Mouse (Mus musculus) midbrain, postnatal 0 days (tissue): ENCODE data around the gene Oscar. TPM values are rescaled to one million over a fixed set of nuclear protein-coding genes. Genes with fewer than 3 reads are reported as not detected.
A peak's percentile ranks its signal among the peaks of the same experiment; 100 is the strongest.

Experiments
- ATAC-seq: fragments of 200-750 bp; cut with Nextera tagmentation; 2 replicates; pipeline ENCODE4 v1.8.0; 2017; ENCODE audit warnings: moderate number of reproducible peaks, mild to moderate bottlenecking, moderate TSS enrichment, moderate library complexity; ENCODE audit not compliant: low FRiP score
- DNase-seq: peaks from one replicate; pipeline ENCODE4 v3.0.0-alpha.2; 2015; ENCODE audit warnings: low spot score
- H3K27ac ChIP-seq: fragments of 300-500 bp; sonication (generic); 2 replicates; pipeline ENCODE4 v1.5.1; 2014; ENCODE audit warnings: low read depth, mild to moderate bottlenecking, low read length, mixed read lengths
- H3K27me3 ChIP-seq: fragments of 300-500 bp; sonication (generic); 2 replicates; pipeline ENCODE4 v1.6.1; 2014; ENCODE audit warnings: low read length, control low read depth, mixed read lengths; ENCODE audit not compliant: insufficient read depth
- H3K36me3 ChIP-seq: fragments of 300-500 bp; sonication (generic); 2 replicates; pipeline ENCODE4 v1.6.1; 2014; ENCODE audit warnings: low read length, control low read depth, mixed read lengths; ENCODE audit not compliant: insufficient read depth
- H3K4me1 ChIP-seq: fragments of 300-500 bp; sonication (generic); 2 replicates; pipeline ENCODE4 v1.6.1; 2014; ENCODE audit warnings: mild to moderate bottlenecking, control low read depth, antibody characterized with exemption, low read length, mixed read lengths; ENCODE audit not compliant: insufficient read depth
- H3K4me2 ChIP-seq: fragments of 300-500 bp; sonication (generic); 2 replicates; pipeline ENCODE4 v1.6.1; 2014; ENCODE audit warnings: low read depth, mild to moderate bottlenecking, low read length, mixed read lengths; ENCODE audit not compliant: poor library complexity, severe bottlenecking
- H3K4me3 ChIP-seq: fragments of 300-500 bp; sonication (generic); 2 replicates; pipeline ENCODE4 v1.5.1; 2014; ENCODE audit warnings: low read depth, mild to moderate bottlenecking, low read length, moderate library complexity
- H3K9ac ChIP-seq: fragments of 300-500 bp; sonication (generic); replicated peaks from 2 replicates; pipeline ENCODE4 v1.6.1; 2014; ENCODE audit warnings: mild to moderate bottlenecking, low read length, moderate library complexity, mixed read lengths; ENCODE audit not compliant: poor library complexity, severe bottlenecking
- H3K9me3 ChIP-seq: fragments of 300-500 bp; sonication (generic); 2 replicates; pipeline ENCODE4 v1.6.1; 2016; ENCODE audit warnings: low read length, control low read depth
- CTCF ChIP-seq: IDR thresholded peaks from 2 replicates; pipeline ENCODE4 v1.5.1; 2016; ENCODE audit warnings: antibody characterized with exemption, mild to moderate bottlenecking
- WGBS: fragments of 180-500 bp; shearing (Covaris S2); extraction: QIAGEN DNeasy Blood & Tissue Kit; methylation state at CpG from one replicate; pipeline ENCODE4 v1.1.7; 2014; 5-methylcytosine and 5-hydroxymethylcytosine counted together
- polyA plus RNA-seq: library from polyadenylated mRNA; unstranded; fragments of >200 nt; fragmentation: Nextera tagmentation; extraction: Ambion mirVana; gene quantifications from 2 replicates; pipeline ENCODE4 v1.2.1, GENCODE M21; 2015
- total RNA-seq: library from RNA; depleted of rRNA; stranded (reverse); fragments of >200 nt; gene quantifications from 2 replicates; pipeline ENCODE4 v1.2.3, GENCODE M21; 2014; rRNA removed

Gene Oscar
- 0.55 and 1.3 TPM in 2 replicates for total RNA-seq
- polyA plus RNA-seq: 0.63 and 0.77 TPM in 2 replicates

DNA sequence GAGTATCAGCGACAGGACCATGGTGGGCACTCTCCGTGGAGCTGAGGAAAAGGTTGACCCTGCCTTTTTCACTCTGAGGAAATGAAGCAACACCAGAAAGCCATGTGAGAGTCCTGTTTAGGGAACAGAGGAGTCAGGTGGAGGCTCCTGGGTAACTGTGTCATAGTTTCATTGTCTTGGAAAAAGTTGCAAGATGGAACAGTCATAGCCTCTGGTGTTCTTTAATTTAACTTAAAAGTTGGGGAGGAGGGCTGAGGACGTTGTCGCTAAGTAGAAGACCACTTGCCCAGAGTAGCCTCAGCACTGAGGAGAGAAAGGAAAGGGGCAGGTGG, at the start of gene Oscar:
TSS of gene Oscar (minus strand) at position 101 of the 332 bp plus-strand sequence.
- WGBS: 84% methylated on average over 4 of the region's 4 CpGs
- H3K27ac ChIP-seq: peak within 1 kb of the TSS; percentile 47; the same call in 1 of the 2 replicates

GRCm38 (mm10) chr7:3665215-3666114, 49.5 kb upstream of the Oscar start, which contains the start of gene Leng1:
TSS of gene Leng1 (minus strand) at chr7:3665840.
- Histone ChIP-seq H3K4me1 (peaks cover 5% of the 10 kb centered on the region; the same call in 1 of the 2 replicates), H3K36me3 (peaks cover 16% of the 10 kb centered on the region), H3K27me3 (no peaks in the 10 kb centered on the region), H3K4me3 (peak within 1 kb of the TSS; percentile 64), H3K4me2 (peak within 1 kb of the TSS; percentile 82), H3K9ac (peak within 1 kb of the TSS; percentile 70), H3K27ac (peak within 1 kb of the TSS; percentile 72), H3K9me3 (no peaks in the 10 kb centered on the region)
- peak; percentile 99 for DNase-seq
- peak; percentile 98 for ATAC-seq
- TF ChIP-seq CTCF: no peak
- WGBS: 4% methylated on average over 45 of the region's 45 CpGs

More for the DNA sequence above, at the start of gene Oscar:
- no peak within 1 kb of the TSS for H3K9ac ChIP-seq
- no peak for TF ChIP-seq CTCF
- ATAC-seq: no peak
- H3K9me3 ChIP-seq: no peaks in the 10 kb centered on the region
- no peaks in the 10 kb centered on the region for H3K27me3 ChIP-seq
- H3K4me3 ChIP-seq: peak within 1 kb of the TSS; percentile 66
- H3K4me1 ChIP-seq: peaks cover 5% of the 10 kb centered on the region; the same call in 1 of the 2 replicates
- DNase-seq: no peak
- peaks cover 11% of the 10 kb centered on the region for H3K36me3 ChIP-seq
- peak within 1 kb of the TSS; percentile 71 for H3K4me2 ChIP-seq

- Histone ChIP-seq H3K36me3 (peaks cover 24% of the 10 kb centered on the region), H3K9ac (peak overlapping the region; percentile 70), H3K27me3 (no peaks in the 10 kb centered on the region), H3K27ac (peak overlapping the region; percentile 72), H3K4me3 (peak overlapping the region; percentile 64), H3K9me3 (no peaks in the 10 kb centered on the region), H3K4me1 (peaks cover 5% of the 10 kb centered on the region; the same call in 1 of the 2 replicates), H3K4me2 (peak overlapping the region; percentile 82)
- TF ChIP-seq CTCF: no peak
- ATAC-seq (peak; percentile 15; the same call in 1 of the 2 replicates), DNase-seq (peak; percentile 10)
- WGBS: 31% methylated on average over 15 of the region's 15 CpGs
Measured at GRCm38 (mm10) chr7:3664524-3665214, 48.7 kb upstream of the Oscar start.

GRCm38 (mm10) chr7:3658578-3658977, 42.6 kb upstream of the Oscar start:
- 95% methylated on average over 14 of the region's 14 CpGs for WGBS
- no peak overlapping the region for H3K4me3 ChIP-seq
- no peaks in the 10 kb centered on the region for H3K27me3 ChIP-seq
- H3K36me3 ChIP-seq: peaks cover 74% of the 10 kb centered on the region
- H3K4me1 ChIP-seq: no peaks in the 10 kb centered on the region
- DNase-seq (no peak), ATAC-seq (no peak)
- no peak for TF ChIP-seq CTCF
- H3K4me2 ChIP-seq: no peak overlapping the region
- H3K27ac ChIP-seq: no peak overlapping the region
- H3K9me3 ChIP-seq: no peaks in the 10 kb centered on the region
- H3K9ac ChIP-seq: no peak overlapping the region

DNA sequence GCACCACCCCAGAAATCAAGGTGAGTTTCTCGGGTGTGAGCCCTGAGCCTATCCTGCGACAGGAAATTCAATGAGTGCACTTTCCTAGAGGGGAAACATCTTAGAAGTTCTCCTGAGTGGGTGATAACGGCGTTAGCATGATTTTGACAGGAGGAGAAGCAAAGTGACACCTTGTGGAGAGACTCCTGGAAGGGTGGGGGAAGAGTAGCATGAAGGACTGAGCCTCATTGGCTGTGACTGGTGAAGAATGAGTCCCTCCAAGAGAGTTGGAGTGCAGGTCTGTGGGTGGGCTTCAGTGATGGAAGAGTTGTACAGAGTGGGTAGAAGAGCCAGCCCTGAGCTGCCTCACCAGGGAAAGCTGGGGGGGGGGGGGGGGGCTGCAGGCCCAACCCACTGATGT, 41.0 kb upstream of the Oscar start:
- Histone ChIP-seq H3K4me3 (no peak overlapping the region), H3K27ac (no peak overlapping the region), H3K4me1 (no peaks in the 10 kb centered on the region), H3K4me2 (no peak overlapping the region), H3K27me3 (no peaks in the 10 kb centered on the region), H3K36me3 (peaks cover 81% of the 10 kb centered on the region), H3K9ac (no peak overlapping the region), H3K9me3 (no peaks in the 10 kb centered on the region)
- DNase-seq (no peak), ATAC-seq (no peak)
- 87% methylated on average over 4 of the region's 4 CpGs for WGBS
- no peak for TF ChIP-seq CTCF
